ENCODE assay signal across 19 mouse cellular contexts in the genomic region with DNA sequence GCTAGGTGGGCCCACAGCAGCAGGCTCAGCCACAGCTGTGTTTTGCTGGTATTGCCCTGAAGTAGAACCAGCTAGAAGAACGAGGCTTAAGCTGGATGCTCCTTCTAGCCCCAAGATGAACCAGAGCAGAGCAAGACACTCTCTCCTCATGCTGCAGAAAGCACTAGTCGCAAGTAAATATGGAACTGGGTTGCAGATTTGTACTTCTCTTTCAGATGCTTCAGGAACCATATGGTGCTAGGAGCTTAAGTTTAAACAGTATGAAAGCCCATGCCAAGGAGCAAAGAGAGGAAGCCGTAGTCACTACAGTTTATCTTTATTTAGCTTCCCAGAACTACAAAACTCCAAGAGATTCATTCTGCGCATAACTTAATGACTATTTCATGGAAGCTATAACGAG.
DNase-seq lines count a peak whose midpoint lies in the region; ATAC-seq and TF ChIP-seq lines count a peak whose summit lies in the region.
"Had no signal": no experiment of that assay in that cellular context is flagged by ENCODE, and none has a peak within 500 bp of the region (broad histone marks: within the 10 kb centered on the region; RNA-seq: fewer than 3 reads in every experiment).

No protein-coding gene starts in this region.

- no peaks in the 10 kb centered on the region for H3K9me3 ChIP-seq in forebrain, postnatal 0 days (ENCODE audit: low read length)
- no peaks in the 10 kb centered on the region for H3K9me3 ChIP-seq in forebrain, embryonic 10.5 days
- H3K9me3 ChIP-seq: midbrain, embryonic 13.5 days had no signal

- H3K9ac ChIP-seq in forebrain, postnatal 0 days = no peak overlapping the region
- H3K9ac ChIP-seq: liver, postnatal 0 days; midbrain, embryonic 13.5 days had no signal

- no peaks in the 10 kb centered on the region for H3K36me3 ChIP-seq in forebrain, postnatal 0 days (ENCODE audit: insufficient read depth)
- no peaks in the 10 kb centered on the region for H3K36me3 ChIP-seq in forebrain, embryonic 10.5 days (replicated peaks)
- H3K36me3 ChIP-seq: midbrain, embryonic 13.5 days had no signal

- H3K27ac ChIP-seq in forebrain, postnatal 0 days (ENCODE audit: low read depth, low read length) = no peak overlapping the region
- no peak overlapping the region for H3K27ac ChIP-seq in forebrain, embryonic 10.5 days
- H3K27ac ChIP-seq: heart, adult 2 months; layer of hippocampus, adult 2 months; midbrain, embryonic 13.5 days had no signal

- peak; percentile 32 for DNase-seq in forebrain, postnatal 0 days
- no peak for DNase-seq in forebrain, embryonic 10.5 days (ENCODE audit: extremely low spot score, low spot score)
- DNase-seq in left cerebral cortex, adult 9 months (ENCODE audit: low spot score in 2 of 2) = peak; percentile 15 to 25
- DNase-seq in left cerebral cortex, adult 11 months (ENCODE audit: low spot score) = no peak
- peak; percentile 40 for DNase-seq in brain, embryonic 14.5 days (ENCODE audit: low read depth)
- DNase-seq in frontal cortex, adult 2 months (ENCODE audit: extremely low spot score in 1 of 2, low spot score in 1 of 2) = peak; percentile 30 to 65
- no peak for DNase-seq in Muller cell, postnatal 12 days (ENCODE audit: inconsistent ontology term)
- DNase-seq: adrenal gland, adult 2 months; cerebellum, adult 9-11 months; gastrocnemius, postnatal 25 days; heart, adult 2 months; heart, postnatal 36 days; kidney, adult 2 months; kidney, postnatal 14 days; liver, postnatal 0 days; lung, postnatal 10 days; thymus, postnatal 14 days had no signal

- ATAC-seq in forebrain, postnatal 0 days = peak; percentile 61
- ATAC-seq: liver, postnatal 0 days; midbrain, embryonic 13.5 days had no signal

- TF ChIP-seq POLR2A in brain, embryonic 14.5 days (IDR thresholded peaks at IDR 0.05; ENCODE audit: borderline replicate concordance, extremely low read depth, insufficient read depth, insufficient read length, poor library complexity, severe bottlenecking) = no peak

- 56% methylated on average over 5 of the region's 5 CpGs for WGBS in forebrain, postnatal 0 days
- WGBS in forebrain, embryonic 10.5 days = 85% methylated on average over 5 of the region's 5 CpGs

- H3K4me2 ChIP-seq in forebrain, postnatal 0 days (ENCODE audit: low read depth) = no peak overlapping the region
- H3K4me2 ChIP-seq: midbrain, embryonic 13.5 days had no signal

- TF ChIP-seq CTCF in forebrain, postnatal 0 days (IDR thresholded peaks at IDR 0.05; ENCODE audit: low read depth) = no peak
- no peak for TF ChIP-seq CTCF in brain, embryonic 14.5 days (IDR thresholded peaks at IDR 0.05; ENCODE audit: borderline replicate concordance, extremely low read depth, insufficient read depth, insufficient read length)

- no peaks in the 10 kb centered on the region for H3K27me3 ChIP-seq in forebrain, postnatal 0 days (ENCODE audit: insufficient read depth, low read length)
- no peaks in the 10 kb centered on the region for H3K27me3 ChIP-seq in forebrain, embryonic 10.5 days (ENCODE audit: poor library complexity, severe bottlenecking)
- H3K27me3 ChIP-seq: midbrain, embryonic 13.5 days had no signal

- no peak overlapping the region for H3K4me3 ChIP-seq in forebrain, postnatal 0 days (ENCODE audit: low read depth, low read length)
- no peak overlapping the region for H3K4me3 ChIP-seq in forebrain, embryonic 10.5 days
- H3K4me3 ChIP-seq: heart, adult 2 months; layer of hippocampus, adult 2 months; midbrain, embryonic 13.5 days had no signal

- no peaks in the 10 kb centered on the region for H3K4me1 ChIP-seq in forebrain, postnatal 0 days (ENCODE audit: insufficient read depth)
- peaks cover 4% of the 10 kb centered on the region for H3K4me1 ChIP-seq in forebrain, embryonic 10.5 days

Comparison
In these comparisons a context has a peak if more than half of its experiments do, and no peak if none do; other contexts are left out.
1. DNase-seq: peak in forebrain, postnatal 0 days (single experiment), left cerebral cortex, adult 9 months (2 of 2), brain, embryonic 14.5 days (single experiment) and frontal cortex, adult 2 months (2 of 2); none in forebrain, embryonic 10.5 days (single experiment), left cerebral cortex, adult 11 months (single experiment) and Muller cell, postnatal 12 days (single experiment).